Mouse (Mus musculus) myocyte (in vitro differentiated cells): ENCODE results near the gene Rab5c.

ENCODE experiments used
- MAX ChIP-seq: IDR thresholded peaks from one replicate; pipeline ENCODE4 v1.6.1; 2011; ENCODE audit warnings: low read depth, mild to moderate bottlenecking, control low read depth
- MYOG ChIP-seq, 3 experiments: IDR thresholded peaks; one replicate each; pipeline ENCODE4 v1.6.1; 2011; ENCODE audit warnings: control low read depth in 2 of 3, low read depth in 2 of 3, mild to moderate bottlenecking in 2 of 3; ENCODE audit not compliant: insufficient read length in 2 of 3, control insufficient read depth in 1 of 3, insufficient read depth in 1 of 3
- POLR2A ChIP-seq: IDR thresholded peaks from one replicate; pipeline ENCODE4 v1.6.1; 2011; ENCODE audit warnings: low read depth, mild to moderate bottlenecking, control low read depth, moderate library complexity; ENCODE audit not compliant: insufficient read length
- POLR2AphosphoS2 ChIP-seq: IDR thresholded peaks from one replicate; pipeline ENCODE4 v1.6.1; 2011; ENCODE audit warnings: low read depth, control low read depth; ENCODE audit not compliant: insufficient read length
- TCF12 ChIP-seq: IDR thresholded peaks from one replicate; pipeline ENCODE4 v1.6.1; 2011; ENCODE audit warnings: mild to moderate bottlenecking, control low read depth; ENCODE audit not compliant: poor library complexity, insufficient read depth, severe bottlenecking

DNA sequence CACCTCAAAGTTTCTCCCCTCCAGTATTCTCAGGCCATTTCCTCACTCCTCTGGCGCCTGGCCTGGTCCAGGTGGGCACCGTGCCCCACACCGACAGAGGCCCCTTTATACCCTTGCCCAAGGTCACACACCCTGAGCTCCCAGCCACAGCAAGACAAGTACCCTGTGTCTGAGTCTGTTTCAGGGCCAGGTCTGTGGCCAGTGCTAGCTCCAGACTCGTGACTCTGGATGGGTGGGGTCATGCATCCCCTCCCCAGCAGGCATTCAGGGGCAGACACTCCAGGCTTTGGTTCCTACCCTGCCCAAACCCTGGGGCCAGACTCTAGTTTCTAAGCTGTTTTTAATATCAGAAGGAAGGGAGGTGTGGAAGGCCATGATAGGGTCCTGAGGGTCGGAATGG is 56.2 kb downstream of the Rab5c start:
- TF ChIP-seq POLR2A (no peak), MAX (no peak), MYOG (IDR thresholded peaks at IDR 0.05; ENCODE audit: control insufficient read depth in 1 of 3, insufficient read depth in 1 of 3, insufficient read length in 2 of 3, low read depth in 2 of 3) (no peak), POLR2AphosphoS2 (no peak), TCF12 (no peak)
